Mouse (Mus musculus): ENCODE measurements around the gene Osm. TPM values are rescaled to one million over a fixed set of nuclear protein-coding genes. Genes with fewer than 3 reads are reported as not detected.

Osm gene
- total RNA-seq, 1 experiment from 2014 or later, result 155 TPM

GRCm38 (mm10) chr11:4210786-4211185, 25.4 kb upstream of the Osm start:
- no peak for ATAC-seq (replicated peaks; ENCODE audit: insufficient number of reproducible peaks, low FRiP score, low TSS enrichment, poor library complexity, severe bottlenecking)

GRCm38 (mm10) chr11:4213107-4213506, 23.1 kb upstream of the Osm start:
- ATAC-seq (replicated peaks; ENCODE audit: insufficient number of reproducible peaks, low FRiP score, low TSS enrichment, poor library complexity, severe bottlenecking), result no peak

- ATAC-seq (replicated peaks; ENCODE audit: insufficient number of reproducible peaks, low FRiP score, low TSS enrichment, poor library complexity, severe bottlenecking), result no peak
Measured at GRCm38 (mm10) chr11:4214572-4214971, 21.6 kb upstream of the Osm start.

- ATAC-seq (replicated peaks; ENCODE audit: insufficient number of reproducible peaks, low FRiP score, low TSS enrichment, poor library complexity, severe bottlenecking), result no peak
Measured at GRCm38 (mm10) chr11:4215061-4215460, 21.2 kb upstream of the Osm start.

GRCm38 (mm10) chr11:4216248-4217000, 19.8 kb upstream of the Osm start:
- no peak for ATAC-seq (replicated peaks; ENCODE audit: insufficient number of reproducible peaks, low FRiP score, low TSS enrichment, poor library complexity, severe bottlenecking)

- peak; percentile 74 for ATAC-seq (replicated peaks; ENCODE audit: insufficient number of reproducible peaks, low FRiP score, low TSS enrichment, poor library complexity, severe bottlenecking)
Measured at GRCm38 (mm10) chr11:4217914-4218629, 18.1 kb upstream of the Osm start, which contains the start of gene Castor1. Gene Castor1 (plus strand): TSS chr11:4218225.

- ATAC-seq (replicated peaks; ENCODE audit: insufficient number of reproducible peaks, low FRiP score, low TSS enrichment, poor library complexity, severe bottlenecking), result no peak
Measured at GRCm38 (mm10) chr11:4218637-4219036, 17.6 kb upstream of the Osm start.

GRCm38 (mm10) chr11:4219317-4219751, 16.9 kb upstream of the Osm start:
- no peak for ATAC-seq (replicated peaks; ENCODE audit: insufficient number of reproducible peaks, low FRiP score, low TSS enrichment, poor library complexity, severe bottlenecking)

- no peak for ATAC-seq (replicated peaks; ENCODE audit: insufficient number of reproducible peaks, low FRiP score, low TSS enrichment, poor library complexity, severe bottlenecking)
Measured at GRCm38 (mm10) chr11:4219908-4220307, 16.3 kb upstream of the Osm start.

- peak; percentile 64 for ATAC-seq (replicated peaks; ENCODE audit: insufficient number of reproducible peaks, low FRiP score, low TSS enrichment, poor library complexity, severe bottlenecking)
Measured at GRCm38 (mm10) chr11:4220443-4221400, 15.5 kb upstream of the Osm start.

- ATAC-seq (replicated peaks; ENCODE audit: insufficient number of reproducible peaks, low FRiP score, low TSS enrichment, poor library complexity, severe bottlenecking), result no peak; the same call in 1 of the 2 replicates
Measured at GRCm38 (mm10) chr11:4222046-4222950, 13.9 kb upstream of the Osm start.

GRCm38 (mm10) chr11:4223393-4224188, 12.6 kb upstream of the Osm start:
- no peak for ATAC-seq (replicated peaks; ENCODE audit: insufficient number of reproducible peaks, low FRiP score, low TSS enrichment, poor library complexity, severe bottlenecking)

- ATAC-seq (replicated peaks; ENCODE audit: insufficient number of reproducible peaks, low FRiP score, low TSS enrichment, poor library complexity, severe bottlenecking), result no peak
Measured at GRCm38 (mm10) chr11:4224223-4224622, 12.0 kb upstream of the Osm start.

GRCm38 (mm10) chr11:4226569-4227325, 9.5 kb upstream of the Osm start:
- no peak for ATAC-seq (replicated peaks; ENCODE audit: insufficient number of reproducible peaks, low FRiP score, low TSS enrichment, poor library complexity, severe bottlenecking)

- ATAC-seq (replicated peaks; ENCODE audit: insufficient number of reproducible peaks, low FRiP score, low TSS enrichment, poor library complexity, severe bottlenecking), result no peak
Measured at GRCm38 (mm10) chr11:4228463-4228862, 7.8 kb upstream of the Osm start.

GRCm38 (mm10) chr11:4229841-4230240, 6.4 kb upstream of the Osm start:
- ATAC-seq (replicated peaks; ENCODE audit: insufficient number of reproducible peaks, low FRiP score, low TSS enrichment, poor library complexity, severe bottlenecking), result no peak

- ATAC-seq (replicated peaks; ENCODE audit: insufficient number of reproducible peaks, low FRiP score, low TSS enrichment, poor library complexity, severe bottlenecking), result no peak
Measured at GRCm38 (mm10) chr11:4231435-4231834, 4.8 kb upstream of the Osm start.
